Mouse (Mus musculus): ENCODE results near the gene Top1.

DNA sequence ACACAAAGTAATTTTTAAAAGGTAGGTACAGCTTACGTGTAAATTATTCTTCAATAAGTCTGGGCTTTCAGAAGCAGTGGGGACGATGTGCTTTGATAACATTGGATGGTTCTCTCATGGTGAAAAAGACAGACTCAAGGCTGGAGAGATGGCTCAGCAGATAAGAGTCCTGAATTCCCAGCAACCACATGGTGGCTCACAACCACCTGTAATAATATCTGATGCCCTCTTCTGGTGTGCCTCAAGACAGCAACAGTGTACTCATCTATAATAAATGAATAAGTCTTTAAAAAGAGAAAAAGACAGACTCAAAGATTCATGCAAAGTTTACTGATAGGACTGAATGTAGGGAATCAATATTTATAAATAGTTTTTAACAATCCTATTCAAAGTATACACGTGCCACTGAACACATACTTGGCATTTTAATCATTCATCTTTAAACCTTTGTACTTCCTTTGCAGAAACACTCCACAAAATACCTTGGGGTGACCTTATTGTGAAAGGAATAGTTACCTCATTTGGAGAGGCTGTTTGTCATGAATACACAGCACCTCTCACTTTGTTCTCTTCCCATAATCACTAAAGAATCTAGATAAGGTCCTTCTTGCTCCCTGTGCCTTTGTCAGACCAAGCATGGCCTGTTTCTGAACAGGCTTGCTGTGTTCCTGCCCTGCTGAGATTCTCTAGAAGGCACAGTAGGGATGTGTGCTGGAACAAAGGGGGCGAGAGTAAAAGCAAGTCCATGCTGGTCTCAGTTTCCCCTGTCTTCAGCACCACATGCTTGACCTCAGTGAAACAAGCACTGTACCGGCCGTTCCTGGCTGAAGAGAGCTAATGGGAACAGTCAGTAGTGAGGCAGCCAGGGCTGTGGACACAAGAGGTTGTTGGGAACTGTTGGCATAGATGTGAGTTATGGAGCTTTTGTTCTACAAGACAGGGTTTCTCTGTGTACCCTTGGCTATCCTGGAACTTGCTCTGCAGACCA, 80.5 kb downstream of the Top1 start:
- TF ChIP-seq USF1 (IDR thresholded peaks at IDR 0.05; ENCODE audit: low read depth) (no peak), CTCF (IDR thresholded peaks at IDR 0.05; ENCODE audit: control insufficient read depth, insufficient read depth, insufficient read length) (no peak), MAX (IDR thresholded peaks at IDR 0.05) (no peak), MYOD1 (IDR thresholded peaks at IDR 0.05; ENCODE audit: control insufficient read depth, insufficient read length, low read depth) (no peak), MYOG (IDR thresholded peaks at IDR 0.05; ENCODE audit: control insufficient read depth, extremely low read depth, insufficient read length) (no peak), FOSL1 (IDR thresholded peaks at IDR 0.05; ENCODE audit: insufficient read depth, low read length, poor library complexity, severe bottlenecking) (no peak)
